Mouse (Mus musculus): ENCODE measurements around the gene Gpr119. TPM values are rescaled to one million over a fixed set of nuclear protein-coding genes. Genes with fewer than 3 reads are reported as not detected.

Gene Gpr119
- polyA plus RNA-seq (2015; fragmentation: Nextera tagmentation; extraction: Ambion mirVana): 0.26 TPM in 1 of 2 replicates, not detected in the other

GRCm38 (mm10) chrX:48674171-48674570 is at the start of gene Gpr119:
TSS of gene Gpr119 (minus strand) at chrX:48674478.

DNA sequence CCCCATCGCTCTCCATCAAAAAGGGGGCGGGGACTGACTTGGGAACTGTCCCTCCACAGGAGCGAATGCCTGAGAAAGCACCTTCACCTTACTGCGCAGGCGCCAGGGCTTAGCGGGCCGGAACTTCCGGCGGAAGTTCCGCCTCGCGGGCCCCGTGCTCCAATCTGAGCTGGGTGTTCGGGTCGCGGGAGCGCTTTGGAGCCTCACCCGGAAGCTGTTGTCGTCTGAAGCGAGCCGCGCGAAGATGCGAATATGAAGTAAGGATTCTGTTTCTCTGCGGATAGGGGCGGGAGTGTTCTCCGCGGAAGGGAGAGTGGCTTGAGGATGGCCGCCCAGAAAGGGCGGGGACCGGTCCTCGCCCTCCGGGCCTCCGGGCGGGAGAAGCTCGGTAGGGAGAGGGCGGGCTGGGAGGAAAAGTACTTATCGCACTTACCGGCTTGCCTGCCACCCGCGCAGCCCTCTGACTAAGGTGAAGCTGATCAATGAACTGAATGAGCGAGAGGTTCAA is 20.6 kb upstream of the Gpr119 start, which contains the start of gene Rbmx2:
Gene Rbmx2 (plus strand): TSS at position 141 of the 508 bp plus-strand sequence.

DNA sequence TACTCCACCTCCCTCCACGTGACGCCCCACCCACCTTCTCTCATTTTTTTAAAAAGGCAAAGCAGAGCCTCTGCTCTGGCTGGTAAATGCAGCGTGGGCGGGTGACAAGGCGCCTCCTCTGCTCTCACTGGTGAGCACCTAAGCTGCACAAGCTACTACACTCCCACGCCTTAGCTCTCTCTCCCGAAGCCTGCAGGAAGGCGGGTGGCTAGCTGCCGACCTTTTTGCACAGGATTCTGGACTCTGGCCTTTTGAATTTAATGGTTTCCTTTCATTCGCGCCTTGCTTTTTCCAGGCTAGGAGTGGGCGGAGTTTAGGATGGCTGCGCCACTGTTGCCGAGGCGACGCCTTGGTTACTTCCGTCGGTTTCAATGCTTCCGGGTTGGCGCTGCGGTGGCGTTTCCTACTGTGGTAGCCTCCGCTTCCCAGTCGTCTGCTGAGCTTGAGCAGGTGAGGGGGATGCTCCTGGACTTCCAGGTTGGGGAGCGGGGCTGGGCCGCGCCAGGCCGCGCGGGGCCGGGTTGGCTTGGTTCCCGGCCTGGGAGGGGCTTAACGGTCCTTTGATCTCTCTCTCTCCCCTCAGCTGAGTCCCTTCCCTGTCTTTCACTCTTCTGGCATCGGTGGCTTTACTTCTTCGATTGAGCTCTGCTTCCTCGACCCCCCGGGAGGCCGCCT is 50.8 kb downstream of the Gpr119 start, which contains the start of gene Slc25a14:
Gene Slc25a14 (plus strand): TSS at position 35 of the 675 bp plus-strand sequence.

Small RNAs within 50 kb of the gene (microRNA-seq; reads per million reads assigned to microRNA genes)
- not detected for gene Gm27828

Other genes with a start within 250 kb of the Gpr119 start
- gene Elf4, start 211.3 kb downstream of the Gpr119 start, polyA plus RNA-seq (2015; fragmentation: Nextera tagmentation; extraction: Ambion mirVana): 0.41 and 0.54 TPM in 2 replicates
- 30.1 and 31.4 TPM in 2 replicates for gene Aifm1, start 160.9 kb downstream of the Gpr119 start, polyA plus RNA-seq (2015; fragmentation: Nextera tagmentation; extraction: Ambion mirVana)
- gene Rab33a, start 155.2 kb downstream of the Gpr119 start, polyA plus RNA-seq (2015; fragmentation: Nextera tagmentation; extraction: Ambion mirVana): 79.6 and 87.4 TPM in 2 replicates
- gene Zfp280c, start 80.0 kb downstream of the Gpr119 start, polyA plus RNA-seq (2015; fragmentation: Nextera tagmentation; extraction: Ambion mirVana): 7.6 and 7.8 TPM in 2 replicates
- gene Slc25a14, start 51.1 kb downstream of the Gpr119 start, polyA plus RNA-seq (2015; fragmentation: Nextera tagmentation; extraction: Ambion mirVana): 39.4 and 42.3 TPM in 2 replicates
- gene Rbmx2, start 20.5 kb upstream of the Gpr119 start, polyA plus RNA-seq (2015; fragmentation: Nextera tagmentation; extraction: Ambion mirVana): 17.9 and 23.3 TPM in 2 replicates
- not detected in 2 replicates for gene Gm595, start 203.2 kb upstream of the Gpr119 start, polyA plus RNA-seq (2015; fragmentation: Nextera tagmentation; extraction: Ambion mirVana)

Measured in neural tube, postnatal 0 days (tissue).